Mouse (Mus musculus) CD4-positive, CD25-positive, alpha-beta regulatory T cell, adult 2 months (primary cell): ENCODE measurements around the gene Tnnt2.
A peak's percentile ranks its signal among the peaks of the same experiment; 100 is the strongest.

Experiments
- DNase-seq: peaks from one replicate; pipeline ENCODE4 v3.0.0-alpha.2; 2012; ENCODE audit warnings: low read depth, low spot score

The Tnnt2 gene

GRCm38 (mm10) chr1:135855344-135855687, 19.2 kb downstream of the Tnnt2 start:
- DNase-seq, result no peak

- DNase-seq, result no peak
Observed at GRCm38 (mm10) chr1:135856070-135856469, 19.9 kb downstream of the Tnnt2 start.

- DNase-seq, result no peak
Observed at GRCm38 (mm10) chr1:135857137-135857775, 21.1 kb downstream of the Tnnt2 start.

- DNase-seq, result no peak
Observed at GRCm38 (mm10) chr1:135858533-135858932, 22.4 kb downstream of the Tnnt2 start.

- DNase-seq, result no peak
Observed at GRCm38 (mm10) chr1:135861091-135861490, 24.9 kb downstream of the Tnnt2 start.

GRCm38 (mm10) chr1:135861980-135862552, 25.9 kb downstream of the Tnnt2 start:
- no peak for DNase-seq

- no peak for DNase-seq
Observed at GRCm38 (mm10) chr1:135862561-135862960, 26.4 kb downstream of the Tnnt2 start.

GRCm38 (mm10) chr1:135863786-135864335, 27.7 kb downstream of the Tnnt2 start:
- DNase-seq, result no peak

- no peak for DNase-seq
Observed at GRCm38 (mm10) chr1:135864830-135865229, 28.7 kb downstream of the Tnnt2 start.

- DNase-seq, result peak; percentile 72
Observed at GRCm38 (mm10) chr1:135865518-135866194, 29.5 kb downstream of the Tnnt2 start.

GRCm38 (mm10) chr1:135868570-135868969, 32.4 kb downstream of the Tnnt2 start:
- no peak for DNase-seq

- peak; percentile 22 for DNase-seq
Observed at GRCm38 (mm10) chr1:135872991-135873390, 36.8 kb downstream of the Tnnt2 start.

GRCm38 (mm10) chr1:135877248-135877647, 41.1 kb downstream of the Tnnt2 start:
- no peak for DNase-seq

- peak; percentile 64 for DNase-seq
Observed at GRCm38 (mm10) chr1:135882385-135883109, 46.4 kb downstream of the Tnnt2 start.

GRCm38 (mm10) chr1:135889461-135890185, 53.5 kb downstream of the Tnnt2 start:
- no peak for DNase-seq

GRCm38 (mm10) chr1:135891424-135892216, 55.5 kb downstream of the Tnnt2 start:
- no peak for DNase-seq

GRCm38 (mm10) chr1:135892233-135892632, 56.1 kb downstream of the Tnnt2 start:
- DNase-seq, result no peak

GRCm38 (mm10) chr1:135892764-135893163, 56.6 kb downstream of the Tnnt2 start:
- DNase-seq, result no peak

GRCm38 (mm10) chr1:135893377-135893776, 57.2 kb downstream of the Tnnt2 start:
- no peak for DNase-seq

GRCm38 (mm10) chr1:135895367-135895766, 59.2 kb downstream of the Tnnt2 start:
- DNase-seq, result no peak

GRCm38 (mm10) chr1:135899295-135899694, 63.1 kb downstream of the Tnnt2 start:
- DNase-seq, result no peak
